Comparison of ENCODE assay signal across 16 mouse cellular contexts in genomic region chr2:178339044-178339443, GRCm38 (mm10).
DNase-seq lines count a peak whose midpoint lies in the region; ATAC-seq and TF ChIP-seq lines count a peak whose summit lies in the region.
"Had no signal": no experiment of that assay in that cellular context is flagged by ENCODE, and none has a peak within 500 bp of the region (broad histone marks: within the 10 kb centered on the region; RNA-seq: fewer than 3 reads in every experiment).

No protein-coding gene starts in this region.

- no peaks in the 10 kb centered on the region for H3K27me3 ChIP-seq in embryonic facial prominence, embryonic 11.5 days (ENCODE audit: control insufficient read depth, insufficient read depth, low read length)
- no peaks in the 10 kb centered on the region for H3K27me3 ChIP-seq in embryonic facial prominence, embryonic 10.5 days (replicated peaks; ENCODE audit: low read depth, poor library complexity, severe bottlenecking)
- no peaks in the 10 kb centered on the region for H3K27me3 ChIP-seq in E14TG2a.4 (ENCODE audit: insufficient read depth, low read length)
- H3K27me3 ChIP-seq: neural tube, embryonic 12.5 days had no signal

- intact Hi-C loops in left cerebral cortex, adult 2 months (cut with DNase I): loop anchor here (1.0 to 5.0 kb wide), 5 partner anchors 44 to 242 kb away; partner anchors contain the start of gene Phactr3
- intact Hi-C loops in left cerebral cortex, postnatal 10 days (cut with DNase I): loop anchor here (2.0 to 5.0 kb wide), 2 partner anchors 58 to 242 kb away; no protein-coding TSS in a partner anchor

- H3K9ac ChIP-seq in embryonic facial prominence, embryonic 11.5 days (replicated peaks; ENCODE audit: low read length): no peak overlapping the region
- H3K9ac ChIP-seq: neural tube, embryonic 12.5 days had no signal

- ATAC-seq in embryonic facial prominence, embryonic 11.5 days (replicated peaks; ENCODE audit: insufficient number of reproducible peaks, low FRiP score, low TSS enrichment, low read depth): no peak
- ATAC-seq: CD4-positive, CD25-positive, alpha-beta regulatory T cell, adult 4 months had no signal

- no peaks in the 10 kb centered on the region for H3K9me3 ChIP-seq in embryonic facial prominence, embryonic 11.5 days (replicated peaks; ENCODE audit: control insufficient read depth, low read length)
- no peaks in the 10 kb centered on the region for H3K9me3 ChIP-seq in embryonic facial prominence, embryonic 10.5 days
- no peaks in the 10 kb centered on the region for H3K9me3 ChIP-seq in E14TG2a.4 (ENCODE audit: low read length)
- H3K9me3 ChIP-seq: neural tube, embryonic 12.5 days had no signal

- no peaks in the 10 kb centered on the region for H3K4me1 ChIP-seq in embryonic facial prominence, embryonic 11.5 days (ENCODE audit: control insufficient read depth, insufficient read depth, low read length)
- no peaks in the 10 kb centered on the region for H3K4me1 ChIP-seq in embryonic facial prominence, embryonic 10.5 days
- no peaks in the 10 kb centered on the region for H3K4me1 ChIP-seq in E14TG2a.4 (replicated peaks; ENCODE audit: low read depth, low read length)
- H3K4me1 ChIP-seq in cortical plate, adult 2 months (ENCODE audit: control insufficient read depth, insufficient read depth, low read length): no peaks in the 10 kb centered on the region
- H3K4me1 ChIP-seq in lung, adult 2 months (ENCODE audit: control insufficient read depth, insufficient read depth, low read length): no peaks in the 10 kb centered on the region
- H3K4me1 ChIP-seq: neural tube, embryonic 12.5 days had no signal

- 0% methylated on average over 2 of the region's 2 CpGs for WGBS in embryonic facial prominence, embryonic 11.5 days
- WGBS in embryonic facial prominence, embryonic 10.5 days: 0% methylated on average over 2 of the region's 2 CpGs
- WGBS in lung, adult 2 months: 2% methylated on average over 2 of the region's 2 CpGs

- peak; percentile 80 for TF ChIP-seq CTCF in left cerebral cortex, adult 2 months (IDR thresholded peaks at IDR 0.05)
- peak; percentile 45 for TF ChIP-seq CTCF in E14TG2a.4 (conservative IDR thresholded peaks at IDR 0.05; ENCODE audit: low read length)
- peak; percentile 56 for TF ChIP-seq CTCF in cortical plate, adult 2 months (IDR thresholded peaks at IDR 0.05; ENCODE audit: extremely low read depth, insufficient read depth, low read length)
- TF ChIP-seq CTCF in lung, adult 2 months (IDR thresholded peaks at IDR 0.05; ENCODE audit: insufficient read depth, low read length): no peak

- H3K4me3 ChIP-seq in embryonic facial prominence, embryonic 11.5 days (ENCODE audit: low read depth, low read length): no peak overlapping the region
- no peak overlapping the region for H3K4me3 ChIP-seq in embryonic facial prominence, embryonic 10.5 days
- no peak overlapping the region for H3K4me3 ChIP-seq in left cerebral cortex, adult 2 months
- H3K4me3 ChIP-seq in E14TG2a.4 (replicated peaks; ENCODE audit: low read length): no peak overlapping the region
- no peak overlapping the region for H3K4me3 ChIP-seq in cortical plate, adult 2 months (ENCODE audit: insufficient read depth, low read length)
- H3K4me3 ChIP-seq in lung, adult 2 months (replicated peaks; ENCODE audit: extremely low read depth, low read depth, low read length): no peak overlapping the region
- H3K4me3 ChIP-seq: erythroblast, embryonic 14.5 days; neural tube, embryonic 12.5 days had no signal

- H3K27ac ChIP-seq in embryonic facial prominence, embryonic 11.5 days (replicated peaks; ENCODE audit: low read depth, low read length): no peak overlapping the region
- H3K27ac ChIP-seq in embryonic facial prominence, embryonic 10.5 days (replicated peaks): no peak overlapping the region
- H3K27ac ChIP-seq in left cerebral cortex, adult 2 months: no peak overlapping the region
- no peak overlapping the region for H3K27ac ChIP-seq in cortical plate, adult 2 months (ENCODE audit: insufficient read depth, low read length)
- H3K27ac ChIP-seq: neural tube, embryonic 12.5 days had no signal

- H3K36me3 ChIP-seq in embryonic facial prominence, embryonic 11.5 days (replicated peaks; ENCODE audit: control insufficient read depth, insufficient read depth, low read depth, low read length): no peaks in the 10 kb centered on the region
- no peaks in the 10 kb centered on the region for H3K36me3 ChIP-seq in embryonic facial prominence, embryonic 10.5 days (replicated peaks)
- H3K36me3 ChIP-seq in E14TG2a.4 (ENCODE audit: insufficient read depth, low read length): no peaks in the 10 kb centered on the region
- H3K36me3 ChIP-seq: neural tube, embryonic 12.5 days had no signal

- H3K4me2 ChIP-seq in embryonic facial prominence, embryonic 11.5 days (ENCODE audit: low read depth, low read length): no peak overlapping the region
- H3K4me2 ChIP-seq: neural tube, embryonic 12.5 days had no signal

- TF ChIP-seq POLR2A in cortical plate, adult 2 months (IDR thresholded peaks at IDR 0.05; ENCODE audit: extremely low read depth, insufficient read depth, low read length): no peak
- TF ChIP-seq POLR2A in lung, adult 2 months (IDR thresholded peaks at IDR 0.05; ENCODE audit: borderline replicate concordance, extremely low read depth, low read depth, low read length): no peak

- peak; percentile 43 for DNase-seq in embryonic facial prominence, embryonic 11.5 days (ENCODE audit: low spot score)
- no peak for DNase-seq in embryonic facial prominence, embryonic 10.5 days (ENCODE audit: low spot score)
- DNase-seq in left cerebral cortex, adult 2 months (ENCODE audit: extremely low spot score in 1 of 2, low spot score in 2 of 2): no peak
- DNase-seq in left cerebral cortex, postnatal 10 days (ENCODE audit: extremely low spot score in 1 of 2, low spot score in 2 of 2): no peak
- DNase-seq in lung, adult 2 months: no peak
- no peak for DNase-seq in kidney, postnatal 4 days
- DNase-seq: gastrocnemius, postnatal 14 days; heart, postnatal 36 days; kidney, postnatal 25 days; lung, postnatal 36 days; right cerebral cortex, postnatal 4 days had no signal
